8 mouse cellular contexts compared by ENCODE assay signal in genomic region chrX:153037087-153037971, GRCm38 (mm10). TPM values are rescaled to one million over a fixed set of nuclear protein-coding genes. Genes with fewer than 3 reads are reported as not detected.
A peak's percentile ranks its signal among the peaks of the same experiment; 100 is the strongest.
DNase-seq lines count a peak whose midpoint lies in the region; ATAC-seq lines count a peak whose summit lies in the region.

Gene Mageh1, minus strand, starts transcription at chrX:153037575.

- H3K9ac ChIP-seq in intestine, embryonic 16.5 days (ENCODE audit: low read depth, low read length): peak within 1 kb of the TSS; percentile 75

- H3K9me3 ChIP-seq in intestine, embryonic 16.5 days (ENCODE audit: control insufficient read depth, low read length): no peaks in the 10 kb centered on the region

- peak; percentile 85 for DNase-seq in adrenal gland, postnatal 14 days
- DNase-seq in embryo, embryonic 9.5 days (ENCODE audit: extremely low spot score): peak; percentile 82
- peak; percentile 82 to 83 for DNase-seq in left cerebral cortex, postnatal 14 days (ENCODE audit: low spot score in 2 of 2)
- peak; percentile 78 to 80 for DNase-seq in right cerebral cortex, postnatal 36 days (ENCODE audit: low spot score in 2 of 2)

- H3K27ac ChIP-seq in intestine, embryonic 16.5 days (ENCODE audit: low read length): peak within 1 kb of the TSS; percentile 80

- intact Hi-C loops in left cerebral cortex, postnatal 14 days (cut with DNase I): loop anchor here (2.0 kb wide), 1 partner anchor 31 kb away; the partner anchor contains the start of gene Usp51

- 11% methylated on average over 45 of the region's 49 CpGs for WGBS in intestine, embryonic 16.5 days

- peak within 1 kb of the TSS; percentile 59 for H3K4me3 ChIP-seq in intestine, embryonic 16.5 days (ENCODE audit: low read length)

- no peaks in the 10 kb centered on the region for H3K27me3 ChIP-seq in intestine, embryonic 16.5 days (replicated peaks; ENCODE audit: control insufficient read depth, insufficient read depth, low read length)

- no peaks in the 10 kb centered on the region for H3K4me1 ChIP-seq in intestine, embryonic 16.5 days (ENCODE audit: control insufficient read depth, insufficient read depth, low read length)

- H3K36me3 ChIP-seq in intestine, embryonic 16.5 days (ENCODE audit: control insufficient read depth, insufficient read depth, low read length): no peaks in the 10 kb centered on the region

- ATAC-seq in granulocyte monocyte progenitor cell, adult 5-6 weeks (replicated peaks; ENCODE audit: poor library complexity, severe bottlenecking): peak; percentile 95
- peak; percentile 95 for ATAC-seq in intestine, embryonic 16.5 days
- peak; percentile 96 for ATAC-seq in megakaryocyte progenitor cell, adult 5-6 weeks (replicated peaks; ENCODE audit: poor library complexity)
- no peak for ATAC-seq in monocyte, adult 5-6 weeks (replicated peaks; ENCODE audit: insufficient number of reproducible peaks, low FRiP score, low TSS enrichment, poor library complexity, severe bottlenecking)

- peak within 1 kb of the TSS; percentile 65 for H3K4me2 ChIP-seq in intestine, embryonic 16.5 days (ENCODE audit: low read depth, low read length)

RNA-seq across cellular contexts. Expression of gene Mageh1, which starts in this region (rescaled TPM):
- total RNA-seq in adrenal gland, postnatal 14 days (2021): 21.7 and 27.0 TPM in 2 replicates
- total RNA-seq in granulocyte monocyte progenitor cell, adult 5-6 weeks (2014; fragmentation: Nextera tagmentation): 0.24 TPM in 1 of 2 replicates, not detected in the other
- 0.10 and 0.78 TPM in 2 replicates for total RNA-seq in granulocyte monocyte progenitor cell, adult 5-6 weeks (2017)
- 30.2 and 31.1 TPM in 2 replicates for polyA plus RNA-seq in intestine, embryonic 16.5 days (2015; fragmentation: Nextera tagmentation; extraction: Ambion mirVana)
- total RNA-seq in left cerebral cortex, postnatal 14 days (2021): 10 to 100 TPM; 36.9 to 43.8 TPM
- 0.27 and 0.46 TPM in 2 replicates for total RNA-seq in megakaryocyte progenitor cell, adult 5-6 weeks (2015)
- 0.44 and 0.50 TPM in 2 replicates for total RNA-seq in megakaryocyte progenitor cell, adult 5-6 weeks (2017)
- 2.0 TPM in 1 of 3 replicates, not detected in the others for total RNA-seq in monocyte, adult 5-6 weeks (2017)

Comparison
In these comparisons a context has a peak if more than half of its experiments do, and no peak if none do; other contexts are left out.
1. Peak in ATAC-seq in granulocyte monocyte progenitor cell, adult 5-6 weeks; RNA of the gene not detected or under 1 TPM.
2. Peak in ATAC-seq in megakaryocyte progenitor cell, adult 5-6 weeks; RNA of the gene not detected or under 1 TPM.